Mouse (Mus musculus) heart, adult 11 months (tissue): Measurements from ENCODE around the gene Slc6a13.
A peak's percentile ranks its signal among the peaks of the same experiment; 100 is the strongest.

Experiments used
- DNase-seq: peaks from one replicate; pipeline ENCODE4 v3.0.0; 2022

Slc6a13 gene

GRCm38 (mm10) chr6:121382071-121382470 lies 82.0 kb downstream of the Slc6a13 start:
- peak; percentile 96 for DNase-seq

GRCm38 (mm10) chr6:121385397-121385796 lies 85.4 kb downstream of the Slc6a13 start:
- DNase-seq: no peak
